Mouse (Mus musculus): ENCODE measurements around the gene Lrch1.

Gene Lrch1

DNA sequence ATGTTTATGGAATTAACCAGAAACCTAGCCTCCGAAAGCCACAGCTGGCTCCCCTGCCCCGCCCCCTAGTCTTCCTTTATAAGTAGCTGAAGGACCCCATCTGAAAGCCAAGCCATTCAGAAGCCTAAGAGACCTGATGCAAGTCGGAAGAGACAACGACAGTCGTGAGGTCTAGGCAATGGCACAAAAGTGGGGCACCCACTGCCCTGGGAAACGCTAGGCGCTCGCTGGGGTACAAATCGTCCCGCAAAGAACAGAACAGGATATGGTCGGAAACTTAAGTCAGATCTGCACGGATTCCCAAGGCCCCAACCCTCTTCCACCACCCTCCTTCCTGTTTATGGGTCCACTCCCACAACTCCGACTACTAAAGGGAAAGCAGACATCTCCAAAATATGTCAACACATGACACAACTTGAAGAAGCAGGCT, 1.3 kb downstream of the Lrch1 start:
- no peak for DNase-seq

- DNase-seq: peak; percentile 35
Measured at GRCm38 (mm10) chr14:74945266-74946215, 2.1 kb downstream of the Lrch1 start.

DNA sequence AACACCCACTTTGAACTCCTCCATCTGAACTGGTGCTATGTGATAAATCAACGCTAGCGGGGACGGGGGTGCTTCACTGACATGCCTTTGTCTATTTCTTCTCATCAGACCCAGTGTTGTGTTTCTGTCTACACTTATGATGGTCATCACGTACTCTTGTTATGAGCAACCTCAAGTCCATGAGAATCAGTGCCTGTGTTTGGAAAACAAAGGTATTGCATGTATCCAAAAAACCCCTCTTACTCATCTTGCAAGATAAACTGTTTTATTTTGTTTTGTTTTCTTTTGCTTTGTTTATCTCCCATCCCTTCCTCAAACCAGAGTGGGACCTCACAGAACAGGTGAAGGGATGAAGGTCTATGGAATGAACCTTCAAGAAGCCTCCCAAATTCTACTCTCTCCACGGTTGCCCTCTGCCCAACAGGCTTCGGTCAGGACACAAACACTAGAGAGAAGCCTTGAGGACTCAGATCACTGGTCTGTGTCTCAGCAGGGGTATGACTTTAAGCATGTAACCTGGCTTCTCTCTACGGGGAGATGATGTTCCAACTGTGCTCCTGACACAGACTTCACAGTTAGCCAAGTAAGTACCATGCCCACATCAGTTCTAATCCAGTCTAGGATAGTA, 3.4 kb downstream of the Lrch1 start:
- no peak for DNase-seq

GRCm38 (mm10) chr14:74943581-74944117, 4.0 kb downstream of the Lrch1 start:
- DNase-seq: no peak

DNA sequence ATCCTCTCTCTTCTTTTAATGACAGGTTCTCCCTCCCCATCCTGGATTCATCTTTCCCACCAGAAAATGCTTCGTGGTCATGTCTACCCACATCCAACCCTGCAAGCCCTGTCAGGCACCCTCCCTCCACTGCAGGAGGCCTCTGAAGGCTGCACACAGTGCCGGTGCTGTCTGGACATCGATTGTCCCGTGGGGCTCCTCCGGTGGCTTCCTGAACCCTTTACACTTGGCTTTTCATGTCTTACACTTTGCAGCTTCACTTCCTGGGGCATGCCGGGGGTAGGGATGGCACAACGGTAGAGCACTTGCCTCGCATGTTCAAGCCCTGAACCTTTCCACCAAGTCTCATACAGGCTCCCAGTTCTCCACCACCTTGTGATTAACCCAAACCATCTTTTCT, 4.7 kb downstream of the Lrch1 start:
- DNase-seq: no peak

GRCm38 (mm10) chr14:74941591-74941990, 6.1 kb downstream of the Lrch1 start:
- DNase-seq: no peak

- DNase-seq: no peak
Measured at GRCm38 (mm10) chr14:74940741-74941140, 6.9 kb downstream of the Lrch1 start.

- DNase-seq: peak; percentile 36
Measured at GRCm38 (mm10) chr14:74939355-74939754, 8.3 kb downstream of the Lrch1 start.

DNA sequence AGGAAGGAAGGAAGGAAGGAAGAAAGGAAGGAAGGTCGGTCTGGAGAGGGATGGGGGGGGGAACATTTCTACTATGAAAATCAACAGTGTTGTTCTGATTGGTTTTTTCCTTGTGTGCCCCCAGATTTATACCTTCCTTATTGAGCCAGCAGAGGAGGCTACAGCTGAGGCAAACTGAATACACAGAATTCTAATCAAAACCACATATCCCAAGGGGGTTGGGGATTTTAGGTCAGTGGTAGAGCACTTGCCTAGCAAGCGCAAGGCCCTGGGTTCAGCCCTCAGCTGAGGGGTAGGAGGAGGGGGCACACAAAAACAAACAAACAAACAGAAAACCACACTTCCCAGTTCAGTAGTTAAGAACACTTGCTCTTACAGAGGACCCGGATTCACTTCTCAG, 8.8 kb downstream of the Lrch1 start:
- no peak for DNase-seq

- peak; percentile 40 for DNase-seq
Measured at GRCm38 (mm10) chr14:74936557-74937261, 11.0 kb downstream of the Lrch1 start.

- no peak for DNase-seq
Measured at GRCm38 (mm10) chr14:74935111-74935510, 12.6 kb downstream of the Lrch1 start.

DNA sequence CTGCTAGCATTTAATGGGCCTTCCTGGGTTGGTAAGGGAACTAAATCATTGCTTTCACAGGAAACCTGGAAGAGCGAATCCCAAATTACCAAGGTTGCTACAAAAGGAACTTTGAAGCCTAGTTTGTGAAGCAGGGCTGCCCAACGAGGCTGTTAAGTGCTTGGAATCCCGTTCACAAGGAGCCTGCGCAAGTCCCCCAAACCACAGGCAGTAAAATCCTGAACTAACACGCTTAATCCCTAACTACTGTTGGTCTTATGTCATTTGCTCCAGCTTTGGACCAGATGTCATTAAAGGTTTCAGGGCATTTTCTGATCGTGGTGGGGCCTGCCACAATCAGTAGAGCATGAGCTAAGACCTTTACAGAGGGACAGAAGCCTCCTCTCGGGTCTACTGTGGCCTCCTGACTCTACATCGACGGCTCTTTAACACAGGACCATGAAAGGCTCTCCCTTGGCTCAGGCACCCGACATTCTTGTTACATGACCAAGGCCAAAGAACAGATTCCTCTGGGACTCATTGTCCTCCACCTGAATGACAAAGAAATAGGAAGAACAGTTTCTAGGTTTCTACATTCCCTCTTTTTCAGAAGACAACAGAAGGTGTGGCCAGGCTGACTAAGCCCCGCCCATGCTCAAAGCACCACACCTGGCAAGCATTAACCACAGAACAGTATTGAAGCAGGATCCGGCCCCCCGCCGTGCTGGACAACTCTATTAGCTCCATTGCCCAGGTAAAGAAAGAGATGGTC, 13.5 kb downstream of the Lrch1 start:
- no peak for DNase-seq

GRCm38 (mm10) chr14:74929739-74930138, 17.9 kb downstream of the Lrch1 start:
- no peak for DNase-seq

DNA sequence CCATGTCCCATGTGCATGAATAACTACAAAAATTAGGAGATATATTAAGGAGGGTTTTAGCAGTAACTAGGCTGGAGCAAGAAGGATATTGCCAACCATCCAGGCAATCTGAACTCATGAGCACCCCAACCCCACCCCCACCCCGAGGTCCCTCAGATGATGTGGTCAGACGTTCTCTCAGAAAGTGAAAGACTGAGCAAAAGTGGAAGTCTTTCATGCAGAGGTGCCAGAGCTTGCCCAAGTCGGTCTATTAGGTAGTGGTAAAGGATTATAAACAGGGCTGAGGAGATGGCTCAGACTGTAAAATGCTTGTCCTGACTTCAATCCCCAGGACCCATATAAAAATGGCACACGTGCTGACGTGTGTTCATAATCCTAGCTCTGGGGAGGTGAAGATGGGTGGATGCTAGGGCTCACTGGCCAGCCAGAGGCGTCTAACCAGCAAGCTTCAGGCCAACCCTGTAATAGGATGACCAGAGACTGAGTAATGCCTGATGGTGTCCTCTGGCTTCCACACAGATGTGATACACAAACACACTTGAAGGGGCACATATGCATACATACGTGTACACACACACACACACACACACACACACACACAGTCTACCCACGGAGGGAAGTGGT, 18.8 kb downstream of the Lrch1 start:
- no peak for DNase-seq

DNA sequence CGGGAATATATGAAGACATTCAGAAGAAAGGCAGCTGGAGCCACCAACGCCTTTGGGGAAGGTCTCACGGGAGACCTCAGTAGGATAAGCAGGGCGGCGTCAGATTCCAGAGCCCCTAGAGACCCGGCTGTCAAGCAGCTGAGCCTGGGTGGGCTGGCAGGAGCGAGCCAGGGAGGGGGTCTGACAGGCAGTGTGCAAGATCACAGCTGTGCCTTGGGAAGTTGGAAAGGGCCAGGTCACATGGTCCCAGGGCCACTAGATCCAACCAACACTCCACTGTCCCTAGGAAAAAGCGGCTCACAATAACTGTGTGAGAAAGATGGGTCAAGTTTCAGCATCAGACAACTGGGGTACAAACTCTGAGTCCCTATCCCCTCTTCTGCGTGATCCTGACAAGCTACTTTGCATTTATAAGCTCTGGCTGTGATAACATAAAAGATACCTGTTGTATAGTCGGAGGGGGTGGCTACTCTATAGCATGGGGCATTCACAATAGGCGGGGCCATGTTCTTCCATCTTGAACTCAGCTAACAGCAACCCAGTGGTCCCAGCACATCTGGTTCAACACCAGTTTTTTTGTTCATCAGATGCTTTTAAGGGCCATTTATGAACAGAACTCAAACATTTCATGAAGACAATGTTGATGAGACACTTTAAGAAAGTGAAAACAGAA, 20.6 kb downstream of the Lrch1 start:
- DNase-seq: no peak

GRCm38 (mm10) chr14:74925951-74926517, 21.6 kb downstream of the Lrch1 start:
- DNase-seq: no peak

GRCm38 (mm10) chr14:74924521-74924920, 23.2 kb downstream of the Lrch1 start:
- DNase-seq: no peak

- DNase-seq: no peak
Measured at GRCm38 (mm10) chr14:74924031-74924430, 23.6 kb downstream of the Lrch1 start.

DNA sequence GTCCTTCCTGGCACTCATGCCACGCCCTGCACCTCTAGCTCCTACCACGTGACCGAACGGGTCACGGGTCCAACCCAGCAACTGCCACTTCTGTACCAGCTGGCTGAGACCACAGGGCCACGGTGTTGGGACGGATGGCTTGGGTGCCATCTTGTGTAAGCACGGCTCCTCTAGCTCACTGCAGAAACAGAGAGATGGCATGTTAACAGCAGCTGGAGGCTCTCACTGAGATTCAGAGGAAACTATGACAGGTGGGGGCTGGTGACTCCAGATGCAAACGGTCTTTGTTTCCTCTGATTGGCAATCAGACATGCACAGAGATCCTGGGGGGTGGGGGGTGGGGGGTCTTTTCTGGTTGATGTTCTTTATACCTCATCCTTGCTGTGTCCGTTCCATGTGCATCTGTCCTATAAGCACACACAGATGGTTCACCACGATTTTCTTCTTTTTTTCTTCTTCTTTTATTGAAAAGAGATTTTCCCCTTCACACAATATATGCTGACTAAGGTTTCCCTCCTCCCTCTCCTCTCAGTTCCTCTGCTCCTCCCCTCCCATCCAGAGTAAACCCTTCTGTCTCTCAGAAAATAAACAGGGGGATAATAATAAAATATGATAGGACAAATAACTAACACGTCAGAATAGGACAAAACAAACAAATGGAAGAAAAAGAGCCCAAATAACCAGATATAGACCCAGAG, 25.5 kb downstream of the Lrch1 start:
- DNase-seq: peak; percentile 53

DNA sequence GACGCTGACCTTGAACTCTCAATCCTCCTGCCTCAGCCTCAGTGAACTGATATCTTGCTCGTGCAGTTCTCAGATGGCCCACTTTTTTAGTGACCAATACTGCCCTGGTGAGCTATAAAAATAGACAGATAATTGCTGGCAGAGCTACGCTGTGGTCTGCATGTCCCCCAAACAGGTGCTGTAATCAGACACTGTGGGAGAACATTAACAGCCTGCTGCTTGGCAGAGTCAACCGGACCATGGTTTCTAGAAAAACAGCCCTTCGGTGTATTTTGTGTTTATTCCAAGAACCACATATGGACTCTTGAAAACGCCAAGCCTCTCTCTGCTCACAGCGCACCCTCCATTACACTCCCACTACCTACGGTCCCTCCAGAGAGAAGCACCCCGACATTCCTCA, 26.2 kb downstream of the Lrch1 start:
- DNase-seq: no peak

All from lung, postnatal 36 days (tissue).